Mouse (Mus musculus) fat pad, adult 2 months (tissue): ENCODE data around the gene Lfng.
A peak's percentile ranks its signal among the peaks of the same experiment; 100 is the strongest.

Source experiments
- DNase-seq: peaks from one replicate; pipeline ENCODE4 v3.0.0-alpha.2; 2011; ENCODE audit warnings: low read depth, low spot score; ENCODE audit errors: extremely low read depth

Lfng gene

GRCm38 (mm10) chr5:140607001-140607835 lies at the start of gene Lfng:
Lfng (plus strand) TSS chr5:140607320.
- DNase-seq = no peak

GRCm38 (mm10) chr5:140562601-140563000 lies 44.5 kb upstream of the Lfng start:
- DNase-seq = no peak

GRCm38 (mm10) chr5:140564896-140565295 lies 42.2 kb upstream of the Lfng start, which contains the start of gene Grifin:
Grifin (minus strand) TSS chr5:140565071.
- DNase-seq = no peak

GRCm38 (mm10) chr5:140565451-140565850 lies 41.7 kb upstream of the Lfng start:
- no peak for DNase-seq

GRCm38 (mm10) chr5:140565856-140566255 lies 41.3 kb upstream of the Lfng start:
- DNase-seq = no peak

- no peak for DNase-seq
Measured at GRCm38 (mm10) chr5:140566271-140566670, 40.8 kb upstream of the Lfng start.

- DNase-seq = peak; percentile 49
Measured at GRCm38 (mm10) chr5:140567321-140567720, 39.8 kb upstream of the Lfng start.

GRCm38 (mm10) chr5:140567751-140568150 lies 39.4 kb upstream of the Lfng start:
- no peak for DNase-seq

- peak; percentile 34 for DNase-seq
Measured at GRCm38 (mm10) chr5:140568321-140568970, 38.7 kb upstream of the Lfng start.

- no peak for DNase-seq
Measured at GRCm38 (mm10) chr5:140569032-140569595, 38.0 kb upstream of the Lfng start.

GRCm38 (mm10) chr5:140570223-140570870 lies 36.8 kb upstream of the Lfng start:
- DNase-seq = no peak

- DNase-seq = no peak
Measured at GRCm38 (mm10) chr5:140571201-140571600, 35.9 kb upstream of the Lfng start.

- DNase-seq = peak; percentile 25
Measured at GRCm38 (mm10) chr5:140571673-140572072, 35.4 kb upstream of the Lfng start.

GRCm38 (mm10) chr5:140572611-140573010 lies 34.5 kb upstream of the Lfng start:
- DNase-seq = no peak

- no peak for DNase-seq
Measured at GRCm38 (mm10) chr5:140575381-140575866, 31.7 kb upstream of the Lfng start.

- DNase-seq = no peak
Measured at GRCm38 (mm10) chr5:140579221-140579620, 27.9 kb upstream of the Lfng start.

GRCm38 (mm10) chr5:140579771-140580170 lies 27.3 kb upstream of the Lfng start:
- no peak for DNase-seq

- DNase-seq = no peak
Measured at GRCm38 (mm10) chr5:140581569-140581968, 25.6 kb upstream of the Lfng start.

GRCm38 (mm10) chr5:140582995-140583731 lies 24.0 kb upstream of the Lfng start:
- DNase-seq = no peak

GRCm38 (mm10) chr5:140583732-140584368 lies 23.3 kb upstream of the Lfng start:
- DNase-seq = no peak
